Mouse (Mus musculus): ENCODE results near the gene Rac2. TPM values are rescaled to one million over a fixed set of nuclear protein-coding genes. Genes with fewer than 3 reads are reported as not detected.

The Rac2 gene
- total RNA-seq, 2 experiments from 2014 or later, result 0.96 to 1.8 TPM

- peak; percentile 52 for DNase-seq (ENCODE audit: low spot score)
Observed at GRCm38 (mm10) chr15:78547415-78548335, 24.9 kb downstream of the Rac2 start.

- no peak for DNase-seq (ENCODE audit: low spot score)
Observed at GRCm38 (mm10) chr15:78546060-78546459, 26.5 kb downstream of the Rac2 start.

- no peak for DNase-seq (ENCODE audit: low spot score)
Observed at GRCm38 (mm10) chr15:78544561-78545001, 28.0 kb downstream of the Rac2 start, which contains the start of gene Sstr3. Gene Sstr3 (minus strand): TSS chr15:78544685.

- DNase-seq (ENCODE audit: low spot score), result no peak
Observed at GRCm38 (mm10) chr15:78544041-78544440, 28.5 kb downstream of the Rac2 start.

GRCm38 (mm10) chr15:78542767-78543303 is 29.7 kb downstream of the Rac2 start:
- DNase-seq (ENCODE audit: low spot score), result no peak

- DNase-seq (ENCODE audit: low spot score), result no peak
Observed at GRCm38 (mm10) chr15:78542098-78542766, 30.4 kb downstream of the Rac2 start.

- no peak for DNase-seq (ENCODE audit: low spot score)
Observed at GRCm38 (mm10) chr15:78541606-78542005, 31.0 kb downstream of the Rac2 start.

- no peak for DNase-seq (ENCODE audit: low spot score)
Observed at GRCm38 (mm10) chr15:78541036-78541435, 31.5 kb downstream of the Rac2 start.

- DNase-seq (ENCODE audit: low spot score), result no peak
Observed at GRCm38 (mm10) chr15:78535723-78536421, 36.7 kb downstream of the Rac2 start.

- DNase-seq (ENCODE audit: low spot score), result no peak
Observed at GRCm38 (mm10) chr15:78533346-78533835, 39.2 kb downstream of the Rac2 start.

- no peak for DNase-seq (ENCODE audit: low spot score)
Observed at GRCm38 (mm10) chr15:78532566-78533345, 39.8 kb downstream of the Rac2 start.

GRCm38 (mm10) chr15:78531901-78532469 is 40.6 kb downstream of the Rac2 start:
- DNase-seq (ENCODE audit: low spot score), result peak; percentile 99

- no peak for DNase-seq (ENCODE audit: low spot score)
Observed at GRCm38 (mm10) chr15:78531451-78531720, 41.2 kb downstream of the Rac2 start.

- peak; percentile 80 for DNase-seq (ENCODE audit: low spot score)
Observed at GRCm38 (mm10) chr15:78530671-78531450, 41.7 kb downstream of the Rac2 start, which contains the start of gene C1qtnf6. Gene C1qtnf6 (minus strand): TSS chr15:78531416.

- DNase-seq (ENCODE audit: low spot score), result no peak
Observed at GRCm38 (mm10) chr15:78530141-78530540, 42.4 kb downstream of the Rac2 start.

- DNase-seq (ENCODE audit: low spot score), result peak; percentile 67
Observed at GRCm38 (mm10) chr15:78529428-78529990, 43.1 kb downstream of the Rac2 start.

GRCm38 (mm10) chr15:78528726-78529411 is 43.7 kb downstream of the Rac2 start:
- peak; percentile 20 for DNase-seq (ENCODE audit: low spot score)

GRCm38 (mm10) chr15:78527973-78528372 is 44.6 kb downstream of the Rac2 start:
- DNase-seq (ENCODE audit: low spot score), result peak; percentile 43

GRCm38 (mm10) chr15:78524163-78524562 is 48.4 kb downstream of the Rac2 start:
- DNase-seq (ENCODE audit: low spot score), result no peak

All from gastrocnemius, adult 18-20 months (tissue).